Mouse (Mus musculus): ENCODE data around the gene Edn3. TPM values are rescaled to one million over a fixed set of nuclear protein-coding genes. Genes with fewer than 3 reads are reported as not detected.

Gene Edn3
- polyA plus RNA-seq, 1 experiment from 2014 or later = 9.8 TPM

DNA sequence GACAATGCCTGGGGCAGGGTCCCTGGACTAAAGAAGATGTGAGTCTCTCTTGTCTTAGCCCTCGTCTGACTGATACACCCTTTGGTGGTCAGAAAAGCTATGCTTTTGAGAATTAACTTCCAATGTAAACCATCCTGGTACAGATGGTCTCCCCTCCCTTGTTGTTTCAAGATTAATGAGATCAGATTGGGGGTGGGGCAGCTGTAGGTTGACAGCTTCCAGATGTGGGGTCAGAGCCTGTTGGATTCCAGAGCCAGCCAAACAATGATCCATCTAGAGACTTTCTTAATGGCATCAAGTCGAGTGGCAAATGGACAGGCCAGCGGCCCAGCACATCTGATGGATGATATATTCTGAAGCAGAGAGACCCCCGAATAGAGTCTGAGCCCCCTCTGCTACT, 48.9 kb downstream of the Edn3 start:
- H3K27ac ChIP-seq (ENCODE audit: low read depth, low read length) = no peak overlapping the region
- H3K4me2 ChIP-seq (replicated peaks; ENCODE audit: low read depth, low read length) = no peak overlapping the region
- H3K4me1 ChIP-seq (replicated peaks; ENCODE audit: control insufficient read depth, insufficient read depth, low read length) = no peaks in the 10 kb centered on the region
- no peak for DNase-seq (ENCODE audit: low spot score)
- ATAC-seq (ENCODE audit: low FRiP score) = no peak
- no peak overlapping the region for H3K9ac ChIP-seq (ENCODE audit: low read depth, low read length)
- no peaks in the 10 kb centered on the region for H3K36me3 ChIP-seq (ENCODE audit: control insufficient read depth, insufficient read depth, low read length)
- no peak overlapping the region for H3K4me3 ChIP-seq (ENCODE audit: low read depth, low read length)
- H3K27me3 ChIP-seq (ENCODE audit: control insufficient read depth, insufficient read depth, low read length) = no peaks in the 10 kb centered on the region
- H3K9me3 ChIP-seq (ENCODE audit: control insufficient read depth, low read length) = no peaks in the 10 kb centered on the region
- WGBS = 54% methylated on average over 4 of the region's 4 CpGs

DNA sequence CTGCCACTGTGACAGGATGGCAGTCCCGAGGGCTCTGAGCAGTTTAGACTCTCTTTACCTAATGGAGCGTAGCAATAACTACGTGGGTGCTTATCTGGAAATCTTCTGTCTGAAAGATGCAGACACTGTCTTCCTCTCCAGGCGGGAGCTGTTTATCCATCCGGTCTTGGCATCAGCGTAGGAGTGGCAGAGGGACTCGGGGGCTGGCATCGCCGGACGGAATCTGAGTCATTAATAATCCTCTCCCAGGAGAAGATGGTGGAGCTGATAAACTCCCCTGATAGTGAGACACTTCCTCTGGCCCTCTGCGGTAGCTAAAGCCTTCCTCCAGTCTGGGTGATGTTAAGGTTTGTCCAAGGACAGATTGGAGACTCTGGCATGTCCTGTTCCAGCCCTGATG, 52.9 kb downstream of the Edn3 start:
- H3K4me2 ChIP-seq (replicated peaks; ENCODE audit: low read depth, low read length) = no peak overlapping the region
- DNase-seq (ENCODE audit: low spot score) (no peak), ATAC-seq (ENCODE audit: low FRiP score) (no peak)
- H3K9ac ChIP-seq (ENCODE audit: low read depth, low read length) = no peak overlapping the region
- WGBS = 90% methylated on average over 11 of the region's 11 CpGs
- H3K27ac ChIP-seq (ENCODE audit: low read depth, low read length) = no peak overlapping the region
- H3K27me3 ChIP-seq (ENCODE audit: control insufficient read depth, insufficient read depth, low read length) = no peaks in the 10 kb centered on the region
- no peaks in the 10 kb centered on the region for H3K9me3 ChIP-seq (ENCODE audit: control insufficient read depth, low read length)
- no peak overlapping the region for H3K4me3 ChIP-seq (ENCODE audit: low read depth, low read length)
- H3K4me1 ChIP-seq (replicated peaks; ENCODE audit: control insufficient read depth, insufficient read depth, low read length) = no peaks in the 10 kb centered on the region
- H3K36me3 ChIP-seq (ENCODE audit: control insufficient read depth, insufficient read depth, low read length) = no peaks in the 10 kb centered on the region

DNA sequence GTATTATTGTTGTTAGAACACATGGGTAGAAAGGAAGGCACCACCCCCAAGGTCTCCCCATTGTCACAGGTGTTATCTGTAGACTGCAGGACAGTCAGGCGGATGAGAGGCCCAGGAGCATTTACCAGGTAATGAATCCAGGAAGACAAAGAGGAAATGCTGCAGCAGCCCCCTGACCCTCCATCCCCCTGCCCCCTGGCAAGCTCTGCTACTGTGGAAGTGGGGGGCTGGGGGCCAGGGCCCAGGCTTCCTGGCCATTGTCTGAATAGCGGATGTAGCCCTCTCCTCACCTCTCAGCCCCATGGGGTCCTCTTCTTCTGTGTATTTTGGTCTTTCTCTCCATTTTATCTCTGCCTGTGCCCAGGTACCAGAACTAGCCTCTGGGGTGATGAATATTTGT, 55.7 kb downstream of the Edn3 start:
- ATAC-seq (ENCODE audit: low FRiP score) (no peak), DNase-seq (ENCODE audit: low spot score) (no peak)
- H3K27ac ChIP-seq (ENCODE audit: low read depth, low read length) = no peak overlapping the region
- no peak overlapping the region for H3K4me3 ChIP-seq (ENCODE audit: low read depth, low read length)
- no peak overlapping the region for H3K9ac ChIP-seq (ENCODE audit: low read depth, low read length)
- H3K36me3 ChIP-seq (ENCODE audit: control insufficient read depth, insufficient read depth, low read length) = no peaks in the 10 kb centered on the region
- 92% methylated on average over 2 of the region's 2 CpGs for WGBS
- H3K4me1 ChIP-seq (replicated peaks; ENCODE audit: control insufficient read depth, insufficient read depth, low read length) = no peaks in the 10 kb centered on the region
- no peak overlapping the region for H3K4me2 ChIP-seq (replicated peaks; ENCODE audit: low read depth, low read length)
- no peaks in the 10 kb centered on the region for H3K27me3 ChIP-seq (ENCODE audit: control insufficient read depth, insufficient read depth, low read length)
- H3K9me3 ChIP-seq (ENCODE audit: control insufficient read depth, low read length) = no peaks in the 10 kb centered on the region

DNA sequence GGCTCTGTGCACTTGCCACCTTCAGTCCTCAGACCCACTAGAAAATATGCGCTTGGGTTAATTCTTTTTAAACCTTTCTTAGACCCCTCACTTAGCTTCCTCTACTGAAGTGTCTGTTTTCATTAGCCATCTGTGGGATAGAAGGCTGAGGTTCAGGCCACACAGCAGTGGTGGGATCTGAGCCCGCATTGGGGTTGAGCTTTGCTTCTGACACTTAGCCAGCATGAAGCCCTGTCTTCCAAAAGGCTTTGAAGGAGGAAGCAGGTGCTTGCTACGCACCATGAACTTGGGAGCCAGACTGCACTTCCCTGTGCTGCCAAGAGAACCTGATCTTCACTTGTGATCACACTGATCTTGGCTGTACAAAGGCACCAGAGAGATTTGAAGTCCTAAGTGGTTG, 59.9 kb downstream of the Edn3 start:
- Histone ChIP-seq H3K4me1 (replicated peaks; ENCODE audit: control insufficient read depth, insufficient read depth, low read length) (no peaks in the 10 kb centered on the region), H3K9ac (ENCODE audit: low read depth, low read length) (no peak overlapping the region), H3K4me3 (ENCODE audit: low read depth, low read length) (no peak overlapping the region), H3K27me3 (ENCODE audit: control insufficient read depth, insufficient read depth, low read length) (no peaks in the 10 kb centered on the region), H3K36me3 (ENCODE audit: control insufficient read depth, insufficient read depth, low read length) (no peaks in the 10 kb centered on the region), H3K4me2 (replicated peaks; ENCODE audit: low read depth, low read length) (no peak overlapping the region), H3K27ac (ENCODE audit: low read depth, low read length) (no peak overlapping the region), H3K9me3 (ENCODE audit: control insufficient read depth, low read length) (no peaks in the 10 kb centered on the region)
- WGBS = 80% methylated on average over 3 of the region's 3 CpGs
- ATAC-seq (ENCODE audit: low FRiP score) (no peak), DNase-seq (ENCODE audit: low spot score) (no peak)

DNA sequence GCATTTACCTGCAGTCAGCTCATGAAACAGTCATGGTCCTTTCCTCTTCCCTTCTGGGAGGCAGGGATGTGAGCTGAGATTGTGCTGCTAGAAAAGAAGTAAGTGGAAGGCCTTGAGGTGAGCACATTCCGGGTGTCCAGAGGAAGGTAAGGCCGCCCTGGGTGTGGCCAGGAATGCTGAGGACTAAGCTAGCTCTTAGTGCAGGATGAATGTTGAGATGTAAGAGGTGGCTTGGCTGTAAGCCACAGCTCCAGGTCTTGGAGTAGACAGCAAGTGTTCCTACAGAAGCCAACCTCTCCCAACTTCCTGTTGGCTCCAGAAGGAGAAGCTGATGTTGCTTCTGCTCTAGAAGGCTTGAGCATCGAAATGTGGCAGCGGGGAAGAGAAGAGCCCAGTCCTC, 67.4 kb downstream of the Edn3 start:
- no peak overlapping the region for H3K27ac ChIP-seq (ENCODE audit: low read depth, low read length)
- H3K27me3 ChIP-seq (ENCODE audit: control insufficient read depth, insufficient read depth, low read length) = no peaks in the 10 kb centered on the region
- H3K9me3 ChIP-seq (ENCODE audit: control insufficient read depth, low read length) = no peaks in the 10 kb centered on the region
- H3K4me1 ChIP-seq (replicated peaks; ENCODE audit: control insufficient read depth, insufficient read depth, low read length) = no peaks in the 10 kb centered on the region
- 96% methylated on average over 4 of the region's 4 CpGs for WGBS
- no peak overlapping the region for H3K9ac ChIP-seq (ENCODE audit: low read depth, low read length)
- H3K4me2 ChIP-seq (replicated peaks; ENCODE audit: low read depth, low read length) = no peak overlapping the region
- no peaks in the 10 kb centered on the region for H3K36me3 ChIP-seq (ENCODE audit: control insufficient read depth, insufficient read depth, low read length)
- DNase-seq (ENCODE audit: low spot score) (no peak), ATAC-seq (ENCODE audit: low FRiP score) (no peak)
- no peak overlapping the region for H3K4me3 ChIP-seq (ENCODE audit: low read depth, low read length)

DNA sequence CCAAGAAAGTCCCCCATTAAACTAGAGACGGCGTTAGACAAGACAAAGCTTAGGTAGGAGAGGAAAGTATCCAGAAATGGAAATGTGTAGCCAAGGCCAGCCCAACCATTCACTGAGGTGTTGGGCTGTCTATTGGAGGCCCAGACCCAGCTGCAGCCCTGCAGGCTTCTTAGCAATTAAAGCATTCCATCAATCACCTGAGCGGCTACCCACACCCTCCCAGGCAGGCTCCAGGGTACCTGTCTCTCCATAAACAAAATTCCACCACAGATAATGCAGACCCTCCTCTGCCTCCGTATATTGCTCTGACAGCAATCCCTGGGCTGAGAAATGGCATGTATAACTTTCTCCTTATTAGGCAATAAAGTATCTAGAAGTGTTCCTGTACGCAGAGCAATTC, 73.2 kb downstream of the Edn3 start:
- Histone ChIP-seq H3K27ac (ENCODE audit: low read depth, low read length) (no peak overlapping the region), H3K36me3 (ENCODE audit: control insufficient read depth, insufficient read depth, low read length) (no peaks in the 10 kb centered on the region), H3K4me2 (replicated peaks; ENCODE audit: low read depth, low read length) (no peak overlapping the region), H3K9me3 (ENCODE audit: control insufficient read depth, low read length) (no peaks in the 10 kb centered on the region), H3K4me1 (replicated peaks; ENCODE audit: control insufficient read depth, insufficient read depth, low read length) (no peaks in the 10 kb centered on the region), H3K4me3 (ENCODE audit: low read depth, low read length) (no peak overlapping the region), H3K27me3 (ENCODE audit: control insufficient read depth, insufficient read depth, low read length) (no peaks in the 10 kb centered on the region), H3K9ac (ENCODE audit: low read depth, low read length) (no peak overlapping the region)
- DNase-seq (ENCODE audit: low spot score) = no peak
- WGBS = 81% methylated on average over 5 of the region's 5 CpGs
- no peak for ATAC-seq (ENCODE audit: low FRiP score)

Other genes with a start within 250 kb of the Edn3 start
- gene Zfp831, start 117.1 kb upstream of the Edn3 start, polyA plus RNA-seq (2014; fragmentation: Nextera tagmentation; extraction: Ambion mirVana) = not detected in 2 replicates
- not detected in 2 replicates for gene Gm14444, start 249.6 kb downstream of the Edn3 start, polyA plus RNA-seq (2014; fragmentation: Nextera tagmentation; extraction: Ambion mirVana)